Mouse (Mus musculus) heart, embryonic 14.5 days (tissue): Measurements from ENCODE around the gene Polr1a. TPM values are rescaled to one million over a fixed set of nuclear protein-coding genes. Genes with fewer than 3 reads are reported as not detected.

Source experiments
- ATAC-seq: fragments of 200-750 bp; cut with Nextera tagmentation; 2 replicates; pipeline ENCODE4 v1.8.0; 2017; ENCODE audit warnings: low read depth, moderate TSS enrichment; ENCODE audit not compliant: insufficient number of reproducible peaks, insufficient read depth, low FRiP score
- H3K27ac ChIP-seq, 2 experiments: fragments of 200-500 bp in 1 of 2; fragments of 300-500 bp in 1 of 2; sonication (generic) in 1 of 2; replicated peaks in 1 of 2; 2 replicates each; pipeline ENCODE4 v1.5.1; 2012 to 2014; ENCODE audit warnings: low read depth in 2 of 2, low read length in 2 of 2, control low read depth in 1 of 2, mild to moderate bottlenecking in 1 of 2, mixed read lengths in 1 of 2; ENCODE audit not compliant: control insufficient read depth in 1 of 2, insufficient read depth in 1 of 2
- H3K27me3 ChIP-seq: fragments of 300-500 bp; sonication (generic); 2 replicates; pipeline ENCODE4 v1.6.1; 2014; ENCODE audit warnings: mild to moderate bottlenecking, low read length, control low read depth; ENCODE audit not compliant: control insufficient read depth, insufficient read depth
- H3K36me3 ChIP-seq: fragments of 300-500 bp; sonication (generic); 2 replicates; pipeline ENCODE4 v1.6.1; 2014; ENCODE audit warnings: mild to moderate bottlenecking, control low read depth, low read length, mixed read lengths; ENCODE audit not compliant: control insufficient read depth, insufficient read depth
- H3K4me1 ChIP-seq, 2 experiments: fragments of 200-500 bp in 1 of 2; fragments of 300-500 bp in 1 of 2; sonication (generic) in 1 of 2; 2 replicates each; pipeline ENCODE4 v1.6.1; 2012 to 2014; ENCODE audit warnings: low read length in 2 of 2, control low read depth in 1 of 2, mixed read lengths in 1 of 2; ENCODE audit not compliant: control insufficient read depth in 2 of 2, insufficient read depth in 2 of 2
- H3K4me2 ChIP-seq: fragments of 300-500 bp; sonication (generic); 2 replicates; pipeline ENCODE4 v1.6.1; 2014; ENCODE audit warnings: mild to moderate bottlenecking, low read length
- H3K4me3 ChIP-seq, 2 experiments: fragments of 200-500 bp in 1 of 2; fragments of 300-500 bp in 1 of 2; sonication (generic) in 1 of 2; 2 replicates each; pipeline ENCODE4 v1.5.1; 2012 to 2014; ENCODE audit warnings: low read length in 2 of 2, mild to moderate bottlenecking in 2 of 2, control low read depth in 1 of 2, low read depth in 1 of 2, moderate library complexity in 1 of 2; ENCODE audit not compliant: control insufficient read depth in 1 of 2, insufficient read depth in 1 of 2
- H3K9ac ChIP-seq: fragments of 300-500 bp; sonication (generic); 2 replicates; pipeline ENCODE4 v1.6.1; 2014; ENCODE audit warnings: mild to moderate bottlenecking, low read length
- H3K9me3 ChIP-seq: fragments of 300-500 bp; sonication (generic); 2 replicates; pipeline ENCODE4 v1.6.1; 2016; ENCODE audit warnings: low read length, control low read depth; ENCODE audit not compliant: control insufficient read depth
- WGBS: fragments of 180-500 bp; shearing (Covaris S2); extraction: QIAGEN DNeasy Blood & Tissue Kit; methylation state at CpG from one replicate; pipeline ENCODE4 v1.1.7; 2014; 5-methylcytosine and 5-hydroxymethylcytosine counted together
- polyA plus RNA-seq: library from polyadenylated mRNA; unstranded; fragments of >200 nt; fragmentation: Nextera tagmentation; extraction: Ambion mirVana; gene quantifications from 2 replicates; pipeline ENCODE4 v1.2.1, GENCODE M21; 2014

The Polr1a gene
- polyA plus RNA-seq = 17.0 and 17.6 TPM in 2 replicates

DNA sequence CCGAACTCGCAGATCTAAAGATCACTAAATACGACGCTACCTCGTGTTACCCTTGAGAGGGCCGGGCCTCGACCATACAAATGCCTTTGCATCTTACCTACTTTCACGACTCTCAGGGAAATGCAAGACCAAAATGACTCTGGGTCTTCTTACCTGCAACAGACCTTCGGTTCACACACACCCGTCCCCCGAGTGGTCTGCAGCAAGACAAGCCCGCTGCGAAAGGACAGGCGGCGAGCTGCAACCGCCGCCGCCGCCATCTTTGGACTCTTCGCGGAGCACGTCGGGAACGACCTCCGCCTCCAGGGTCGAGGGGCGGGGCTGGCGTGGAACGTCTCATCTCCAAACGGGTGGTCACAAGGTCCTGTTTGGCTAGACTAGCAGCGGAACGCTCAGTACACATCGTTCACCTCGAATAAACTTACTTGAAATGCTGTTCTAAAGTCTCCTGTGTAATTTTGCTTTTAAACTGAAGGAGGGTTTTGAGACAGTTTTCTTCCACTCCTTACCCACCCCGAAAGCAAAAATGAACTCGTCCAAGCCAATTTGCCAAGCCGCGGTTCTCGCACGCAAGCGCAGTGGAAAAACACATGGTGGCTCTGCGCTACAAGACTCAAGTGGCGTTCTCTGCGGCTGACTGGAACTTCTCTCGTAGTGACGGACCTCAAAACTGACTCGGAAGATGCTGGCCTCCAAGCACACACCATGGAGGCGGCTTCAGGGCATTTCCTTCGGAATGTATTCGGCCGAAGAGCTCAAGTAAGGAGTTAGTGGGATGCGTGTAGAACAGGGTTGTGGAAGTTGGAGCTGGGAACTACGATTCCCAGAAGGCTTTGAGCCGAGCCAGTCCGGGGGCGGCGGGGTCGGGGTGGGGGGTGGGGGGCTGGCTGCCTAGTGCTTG, at the start of gene Polr1a, which contains the start of gene Ptcd3:
Gene Polr1a (plus strand): TSS at position 573 of the 901 bp plus-strand sequence.
Gene Ptcd3 (minus strand): TSS at position 270 of the 901 bp plus-strand sequence.
- WGBS = under 1% methylated on average over 58 of the region's 58 CpGs

GRCm38 (mm10) chr6:71867751-71868150, 41.1 kb upstream of the Polr1a start:
- no peak overlapping the region for H3K27ac ChIP-seq
- WGBS = 91% methylated on average over 2 of the region's 2 CpGs

More for the DNA sequence above, at the start of gene Polr1a, which contains the start of gene Ptcd3:
- peak; percentile 83 for ATAC-seq
- H3K4me3 ChIP-seq = peak within 1 kb of the TSS; percentile 82 to 100
- peak within 1 kb of the TSS; percentile 82 for H3K9ac ChIP-seq
- peaks cover 10 to 28% of the 10 kb centered on the region in 2 experiments for H3K4me1 ChIP-seq
- H3K27ac ChIP-seq = peak within 1 kb of the TSS; percentile 64 to 92
- H3K36me3 ChIP-seq = peaks cover 45% of the 10 kb centered on the region
- H3K27me3 ChIP-seq = no peaks in the 10 kb centered on the region
- H3K4me2 ChIP-seq = peak within 1 kb of the TSS; percentile 83
- H3K9me3 ChIP-seq = no peaks in the 10 kb centered on the region

DNA sequence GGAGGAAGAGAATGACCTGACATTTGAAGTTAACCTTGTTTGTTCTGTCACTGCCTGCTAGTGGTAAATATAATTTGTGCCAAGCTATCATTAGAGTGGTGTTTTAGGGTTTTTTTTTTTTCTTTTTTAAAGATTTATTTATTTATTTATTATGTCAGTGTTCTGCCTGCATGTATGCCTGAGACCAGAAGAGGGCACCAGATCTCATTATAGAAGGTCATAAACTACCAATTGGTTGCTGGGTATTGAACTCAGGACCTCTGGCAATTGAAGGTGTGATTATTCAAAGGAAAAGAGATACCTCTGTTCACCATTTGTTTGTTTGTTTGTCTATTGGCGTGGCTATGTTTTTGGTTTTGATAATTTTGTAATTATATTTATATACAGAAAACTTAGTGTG, 40.0 kb upstream of the Polr1a start:
- Histone ChIP-seq H3K4me2 (no peak overlapping the region), H3K27ac (no peak overlapping the region), H3K9me3 (no peaks in the 10 kb centered on the region; the same call in 1 of the 2 replicates), H3K4me3 (no peak overlapping the region), H3K9ac (no peak overlapping the region), H3K36me3 (peaks cover 90% of the 10 kb centered on the region), H3K4me1 (no peaks in the 10 kb centered on the region), H3K27me3 (no peaks in the 10 kb centered on the region)
- ATAC-seq = no peak
- WGBS = 89% methylated on average over 1 of the region's 1 CpGs

More at GRCm38 (mm10) chr6:71867751-71868150, 41.1 kb upstream of the Polr1a start:
- no peak overlapping the region for H3K9ac ChIP-seq
- H3K36me3 ChIP-seq = peaks cover 90% of the 10 kb centered on the region
- no peaks in the 10 kb centered on the region; the same call in 1 of the 2 replicates for H3K9me3 ChIP-seq
- no peak for ATAC-seq
- H3K4me1 ChIP-seq = no peaks in the 10 kb centered on the region
- H3K4me3 ChIP-seq = no peak overlapping the region
- no peaks in the 10 kb centered on the region for H3K27me3 ChIP-seq
- H3K4me2 ChIP-seq = no peak overlapping the region

- Histone ChIP-seq H3K4me1 (no peaks in the 10 kb centered on the region), H3K9me3 (no peaks in the 10 kb centered on the region), H3K9ac (no peak overlapping the region), H3K4me3 (no peak overlapping the region), H3K27me3 (no peaks in the 10 kb centered on the region), H3K4me2 (no peak overlapping the region), H3K36me3 (peaks cover 93% of the 10 kb centered on the region), H3K27ac (no peak overlapping the region)
- no peak for ATAC-seq
- WGBS = 91% methylated on average over 9 of the region's 9 CpGs
Observed at GRCm38 (mm10) chr6:71871396-71871795, 37.5 kb upstream of the Polr1a start.

DNA sequence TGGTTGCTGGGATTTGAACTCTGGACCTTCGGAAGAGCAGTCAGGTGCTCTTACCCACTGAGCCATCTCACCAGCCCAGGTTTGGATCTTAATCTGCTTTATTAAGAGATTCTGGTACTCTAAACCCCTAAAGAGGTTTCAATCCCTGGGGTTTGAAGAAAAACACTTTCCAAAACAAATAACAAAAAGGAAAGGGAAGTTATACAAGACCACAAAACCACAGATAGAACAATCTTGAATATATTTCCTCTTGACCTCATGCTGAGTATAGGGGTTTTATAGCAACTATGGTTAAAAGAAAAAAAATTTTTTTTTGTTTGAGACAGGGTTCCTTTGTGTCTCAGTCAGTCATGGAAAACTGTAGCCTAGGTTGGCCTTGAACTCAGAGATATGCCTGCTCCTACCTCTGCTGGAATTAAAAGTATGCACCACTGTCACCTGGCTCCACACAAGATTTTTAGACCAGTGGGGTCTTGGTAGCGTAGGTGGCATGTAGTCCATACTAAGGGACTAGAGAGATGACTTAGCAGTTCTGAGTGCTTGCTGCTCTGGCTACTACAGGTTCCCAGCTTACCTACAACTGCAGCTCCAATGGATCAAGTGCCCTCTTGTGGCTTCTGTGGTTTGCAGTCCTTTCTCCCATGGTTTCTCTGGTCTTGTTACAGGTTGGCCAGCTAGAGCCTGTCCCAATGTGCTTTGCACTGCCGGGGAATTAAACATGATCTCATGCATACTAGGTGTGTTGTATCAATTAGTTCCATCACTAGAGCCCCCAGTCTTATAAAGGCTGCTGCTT, 30.7 kb upstream of the Polr1a start:
- no peaks in the 10 kb centered on the region for H3K9me3 ChIP-seq
- 94% methylated on average over 3 of the region's 3 CpGs for WGBS
- no peaks in the 10 kb centered on the region for H3K4me1 ChIP-seq
- H3K4me2 ChIP-seq = no peak overlapping the region
- no peak overlapping the region for H3K9ac ChIP-seq
- H3K36me3 ChIP-seq = peaks cover 97% of the 10 kb centered on the region
- H3K27me3 ChIP-seq = no peaks in the 10 kb centered on the region
- H3K4me3 ChIP-seq = no peak overlapping the region
- no peak overlapping the region for H3K27ac ChIP-seq
- ATAC-seq = no peak

DNA sequence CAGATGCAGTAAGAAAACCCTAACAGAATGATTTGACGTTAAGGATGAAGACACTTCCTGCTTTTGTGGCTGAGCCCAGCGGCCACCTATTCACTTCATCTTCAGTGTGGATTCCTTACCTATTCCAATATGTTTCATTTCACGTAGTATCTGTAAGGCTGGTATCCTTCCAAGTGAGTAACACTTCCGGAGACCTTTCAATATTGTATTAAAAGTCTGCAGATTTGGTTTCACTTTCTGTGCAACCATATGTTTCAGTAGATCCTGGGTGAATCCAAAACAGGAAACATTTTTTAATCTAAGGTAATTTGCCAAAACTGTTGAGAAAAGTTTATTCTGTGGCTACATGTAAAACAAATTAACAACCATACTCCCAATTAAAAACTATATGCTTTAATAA, 15.6 kb upstream of the Polr1a start:
- no peak for ATAC-seq
- no peak overlapping the region for H3K9ac ChIP-seq
- H3K27ac ChIP-seq = no peak overlapping the region
- H3K27me3 ChIP-seq = no peaks in the 10 kb centered on the region
- H3K36me3 ChIP-seq = peaks cover 100% of the 10 kb centered on the region
- H3K4me3 ChIP-seq = no peak overlapping the region
- no peaks in the 10 kb centered on the region for H3K4me1 ChIP-seq
- WGBS = 88% methylated on average over 4 of the region's 4 CpGs
- H3K4me2 ChIP-seq = no peak overlapping the region
- H3K9me3 ChIP-seq = no peaks in the 10 kb centered on the region

- peak overlapping the region; percentile 83 for H3K4me2 ChIP-seq
- no peak for ATAC-seq
- peaks cover 10 to 28% of the 10 kb centered on the region in 2 experiments for H3K4me1 ChIP-seq
- peaks cover 48% of the 10 kb centered on the region for H3K36me3 ChIP-seq
- H3K27ac ChIP-seq = no peak overlapping the region
- peak overlapping the region; percentile 82 for H3K9ac ChIP-seq
- 4% methylated on average over 4 of the region's 4 CpGs for WGBS
- no peaks in the 10 kb centered on the region for H3K9me3 ChIP-seq
- H3K27me3 ChIP-seq = no peaks in the 10 kb centered on the region
- H3K4me3 ChIP-seq = peak overlapping the region; percentile 82 to 100
Observed at GRCm38 (mm10) chr6:71907702-71908235, 1.1 kb upstream of the Polr1a start.
